Mouse (Mus musculus): ENCODE data around the gene Igsf9b.

DNA sequence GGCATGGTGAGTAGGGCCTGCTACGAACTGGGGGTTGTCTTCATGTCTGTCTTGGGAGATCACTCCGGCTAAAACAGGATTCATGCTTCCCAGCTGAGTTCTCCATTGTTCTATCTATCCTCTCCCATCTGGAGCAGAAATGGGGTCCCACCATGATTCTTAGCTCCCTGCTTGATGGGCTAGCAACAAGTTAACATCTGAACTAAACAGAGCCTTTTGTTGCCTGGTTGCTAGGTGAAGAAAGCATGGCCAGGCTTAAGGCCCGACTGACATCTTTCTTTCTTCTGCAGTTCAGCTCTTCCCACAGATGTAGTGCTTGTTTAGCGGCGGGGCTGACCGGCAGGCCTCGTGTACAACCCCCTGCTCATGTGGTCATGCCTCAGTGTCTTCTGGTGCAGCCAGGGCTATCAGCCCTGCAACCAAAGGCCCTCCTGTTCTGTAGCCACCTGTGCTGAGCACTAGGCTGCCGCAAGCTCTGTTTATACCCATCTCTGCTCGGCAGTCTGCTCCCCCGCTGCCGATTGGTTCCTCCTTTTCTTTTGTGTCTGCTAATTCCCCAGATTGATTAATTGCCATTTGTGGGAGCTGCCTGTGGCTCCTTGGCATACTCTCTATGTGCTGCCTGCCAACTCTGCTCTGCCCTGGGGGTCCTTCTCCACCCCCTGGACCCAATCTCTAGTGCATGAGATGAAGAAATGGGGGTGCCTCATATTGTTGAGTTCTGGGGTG, 47.7 kb downstream of the Igsf9b start:
- TF ChIP-seq CTCF (IDR thresholded peaks at IDR 0.05; ENCODE audit: borderline replicate concordance, extremely low read depth, insufficient read depth, insufficient read length) (no peak), POLR2A (IDR thresholded peaks at IDR 0.05; ENCODE audit: borderline replicate concordance, extremely low read depth, insufficient read depth, insufficient read length, poor library complexity, severe bottlenecking) (no peak)
